Mouse (Mus musculus) embryonic fibroblast, embryonic 13.5 days (primary cell): Measurements from ENCODE around the gene Tmprss2. TPM values are rescaled to one million over a fixed set of nuclear protein-coding genes. Genes with fewer than 3 reads are reported as not detected.

Source experiments
- H3K27ac ChIP-seq: 2 replicates; pipeline ENCODE4 v1.5.1; 2012; ENCODE audit warnings: low read length, control low read depth, inconsistent platforms; ENCODE audit not compliant: insufficient read depth
- H3K4me1 ChIP-seq: 2 replicates; pipeline ENCODE4 v1.6.1; 2011; ENCODE audit warnings: low read length; ENCODE audit not compliant: control insufficient read depth, insufficient read depth
- H3K4me3 ChIP-seq: 2 replicates; pipeline ENCODE4 v1.5.1; 2011; ENCODE audit warnings: mild to moderate bottlenecking, control low read depth, low read length; ENCODE audit not compliant: insufficient read depth
- CTCF ChIP-seq: IDR thresholded peaks from 2 replicates; pipeline ENCODE4 v1.5.1; 2011; ENCODE audit warnings: mild to moderate bottlenecking, control low read depth, low read length, moderate library complexity, borderline replicate concordance; ENCODE audit not compliant: insufficient read depth
- POLR2A ChIP-seq: IDR thresholded peaks from 2 replicates; pipeline ENCODE4 v1.6.1; 2011; ENCODE audit warnings: low read depth, mild to moderate bottlenecking, control low read depth, low read length, moderate library complexity
- polyA plus RNA-seq: library from polyadenylated mRNA; stranded (reverse); fragments of >200 nt; gene quantifications from 2 replicates; pipeline ENCODE4 v1.2.4, GENCODE M21; 2011; ENCODE audit warnings: low read depth; ENCODE audit not compliant: missing spikeins, insufficient read length

Tmprss2 gene
- polyA plus RNA-seq, result not detected in 2 replicates

- Histone ChIP-seq H3K4me1 (no peaks in the 10 kb centered on the region), H3K4me3 (peak within 1 kb of the TSS; percentile 20; the same call in 1 of the 2 replicates), H3K27ac (no peak within 1 kb of the TSS)
- TF ChIP-seq CTCF (no peak), POLR2A (no peak)
Observed at GRCm38 (mm10) chr16:97610939-97611338, at the start of gene Tmprss2. TSS of gene Tmprss2 (minus strand) at chr16:97611195.

DNA sequence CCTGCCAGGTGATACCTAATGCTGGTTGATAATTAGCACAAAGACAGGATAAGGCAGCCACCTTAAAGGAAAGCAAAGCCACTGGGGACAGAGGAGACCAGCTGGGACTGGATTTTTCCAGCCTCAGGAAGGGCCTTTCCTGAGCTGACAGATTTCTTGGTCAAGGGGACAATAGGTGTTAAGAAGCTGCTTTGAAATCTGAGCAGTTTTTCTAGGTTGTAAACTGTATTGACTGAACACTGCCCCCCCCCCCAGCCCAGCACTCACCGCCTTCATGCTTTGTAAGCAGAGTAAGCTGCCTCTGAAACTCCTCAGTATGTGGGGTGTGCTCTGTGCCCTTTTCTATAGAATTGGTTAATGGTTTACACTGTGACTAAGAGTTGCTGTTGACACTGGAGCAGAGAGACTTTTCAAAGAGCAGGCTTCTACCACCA, 48.2 kb upstream of the Tmprss2 start:
- H3K4me3 ChIP-seq, result no peak overlapping the region
- no peak overlapping the region for H3K27ac ChIP-seq
- H3K4me1 ChIP-seq, result no peaks in the 10 kb centered on the region
- TF ChIP-seq CTCF, result no peak
- TF ChIP-seq POLR2A, result no peak

DNA sequence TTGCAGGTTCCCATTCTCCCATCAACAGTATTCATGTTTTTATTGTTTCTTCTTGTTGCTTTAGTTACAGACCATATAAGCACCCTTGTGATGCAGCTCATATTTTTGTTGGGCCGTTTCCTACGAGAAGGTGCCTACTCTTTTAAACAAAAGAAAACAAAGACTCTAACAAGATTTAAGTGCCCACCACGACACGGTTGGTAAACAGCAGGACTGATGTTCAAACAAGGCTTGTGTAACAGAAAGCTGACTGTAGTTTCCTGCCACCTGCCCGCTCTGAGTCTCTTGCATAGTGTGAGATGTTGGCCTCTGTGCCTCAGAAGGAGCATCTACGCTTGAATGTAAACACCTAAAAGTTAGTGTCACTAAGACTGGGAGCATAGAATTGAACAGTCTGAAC, 47.5 kb upstream of the Tmprss2 start:
- Histone ChIP-seq H3K4me1 (no peaks in the 10 kb centered on the region), H3K27ac (no peak overlapping the region), H3K4me3 (no peak overlapping the region)
- TF ChIP-seq CTCF, result no peak
- no peak for TF ChIP-seq POLR2A

DNA sequence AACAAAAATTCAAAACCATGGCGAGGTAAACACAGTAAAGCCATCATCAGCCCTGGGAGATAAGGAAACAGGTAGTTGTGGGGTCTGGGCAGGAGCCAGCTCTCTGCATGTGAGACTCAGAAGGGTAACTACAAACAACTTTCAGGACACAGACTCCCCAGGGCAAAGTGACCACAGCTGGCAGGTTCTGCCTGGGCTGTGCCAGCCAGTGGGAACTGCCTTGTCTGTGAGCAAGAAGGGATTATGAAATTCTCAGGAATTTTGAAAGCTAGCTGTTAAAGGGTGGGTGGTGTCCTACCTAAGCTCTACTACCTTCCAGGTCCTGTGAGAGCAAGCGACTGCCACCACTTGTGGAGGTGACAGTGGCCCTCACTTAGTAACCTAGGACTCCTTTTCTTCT, 44.8 kb upstream of the Tmprss2 start:
- Histone ChIP-seq H3K4me3 (no peak overlapping the region), H3K4me1 (no peaks in the 10 kb centered on the region), H3K27ac (no peak overlapping the region)
- no peak for TF ChIP-seq POLR2A
- TF ChIP-seq CTCF, result no peak

- Histone ChIP-seq H3K27ac (no peak overlapping the region), H3K4me1 (no peaks in the 10 kb centered on the region), H3K4me3 (no peak overlapping the region)
- TF ChIP-seq CTCF (no peak), POLR2A (no peak)
Observed at GRCm38 (mm10) chr16:97649522-97650188, 38.7 kb upstream of the Tmprss2 start.

GRCm38 (mm10) chr16:97644681-97645080, 33.7 kb upstream of the Tmprss2 start:
- Histone ChIP-seq H3K4me3 (no peak overlapping the region), H3K4me1 (no peaks in the 10 kb centered on the region)
- no peak for TF ChIP-seq CTCF
- no peak for TF ChIP-seq POLR2A

GRCm38 (mm10) chr16:97639630-97640029, 28.6 kb upstream of the Tmprss2 start:
- Histone ChIP-seq H3K27ac (no peak overlapping the region), H3K4me1 (peaks cover 6% of the 10 kb centered on the region; the same call in 1 of the 2 replicates), H3K4me3 (no peak overlapping the region)
- no peak for TF ChIP-seq POLR2A
- no peak for TF ChIP-seq CTCF

More at GRCm38 (mm10) chr16:97644681-97645080, 33.7 kb upstream of the Tmprss2 start:
- H3K27ac ChIP-seq, result no peak overlapping the region

- no peak for TF ChIP-seq POLR2A
- no peak for TF ChIP-seq CTCF
- Histone ChIP-seq H3K27ac (no peak overlapping the region), H3K4me3 (no peak overlapping the region)
Observed at GRCm38 (mm10) chr16:97632880-97633484, 22.0 kb upstream of the Tmprss2 start.

DNA sequence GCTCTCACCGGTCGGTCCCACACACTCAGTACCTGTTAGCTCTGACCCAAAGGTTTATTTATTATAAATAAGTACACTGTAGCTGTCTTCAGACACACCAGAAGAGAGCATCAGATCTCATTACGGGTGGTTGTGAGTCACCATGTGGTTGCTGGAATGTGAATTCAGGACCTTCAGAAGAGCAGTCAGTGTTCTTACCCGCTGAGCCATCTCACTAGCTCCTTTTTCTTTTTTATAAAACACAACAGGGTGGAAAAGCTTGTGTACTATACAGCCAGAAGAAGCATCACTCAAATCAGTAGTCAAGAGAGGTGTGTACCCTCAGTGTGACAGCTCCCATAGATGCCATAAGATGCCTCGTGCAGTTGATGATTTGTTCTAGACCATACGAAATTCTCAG, 12.2 kb upstream of the Tmprss2 start:
- Histone ChIP-seq H3K4me1 (no peaks in the 10 kb centered on the region), H3K27ac (no peak overlapping the region), H3K4me3 (no peak overlapping the region)
- TF ChIP-seq CTCF (no peak), POLR2A (no peak)

More at GRCm38 (mm10) chr16:97632880-97633484, 22.0 kb upstream of the Tmprss2 start:
- peaks cover 6% of the 10 kb centered on the region; the same call in 1 of the 2 replicates for H3K4me1 ChIP-seq

DNA sequence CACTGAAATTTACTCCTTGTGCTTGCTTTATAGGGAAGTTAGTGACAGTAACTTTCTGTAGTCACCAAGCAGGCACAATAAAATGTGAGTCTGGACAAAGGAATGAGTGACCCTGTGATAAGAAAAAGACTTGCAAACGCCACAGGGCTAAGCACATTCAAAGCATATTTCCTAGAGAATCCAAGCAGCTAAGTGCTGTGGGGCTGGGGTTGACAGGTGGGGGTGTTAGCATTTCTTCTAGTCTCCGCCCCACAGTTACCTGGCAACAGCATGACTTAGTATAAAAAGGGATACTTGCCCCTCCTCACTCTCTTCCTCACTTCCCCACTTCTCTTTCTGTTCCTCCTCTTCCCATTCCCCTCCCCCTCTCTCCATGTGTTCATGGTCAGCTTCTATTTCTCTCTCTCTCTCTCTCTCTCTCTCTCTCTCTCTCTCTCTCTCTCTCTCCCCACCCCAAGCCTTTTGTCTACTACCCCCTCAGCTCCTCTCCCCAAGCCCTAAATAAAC, 11.4 kb upstream of the Tmprss2 start:
- TF ChIP-seq POLR2A (no peak), CTCF (no peak)
- Histone ChIP-seq H3K4me3 (no peak overlapping the region), H3K4me1 (no peaks in the 10 kb centered on the region), H3K27ac (no peak overlapping the region)

DNA sequence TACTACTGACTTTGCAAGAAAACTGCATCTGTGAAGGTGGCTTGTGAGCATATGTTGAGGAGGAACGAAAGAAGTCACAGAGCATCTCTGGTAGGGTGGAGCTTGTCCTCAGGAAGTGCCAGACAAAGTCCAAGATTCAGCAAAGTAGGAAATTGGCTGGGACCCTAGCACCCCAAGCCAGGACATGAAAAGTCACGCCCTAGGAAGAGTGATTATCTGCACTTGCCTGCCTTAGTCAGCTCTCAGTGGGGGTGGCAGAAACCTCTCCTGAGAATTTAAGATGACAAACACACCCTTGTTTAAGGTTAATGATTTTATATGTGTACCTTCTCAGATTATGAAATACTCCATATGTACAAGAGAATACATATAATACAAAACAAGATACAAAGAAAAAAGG, 7.3 kb upstream of the Tmprss2 start:
- Histone ChIP-seq H3K4me1 (no peaks in the 10 kb centered on the region), H3K4me3 (no peak overlapping the region), H3K27ac (no peak overlapping the region)
- no peak for TF ChIP-seq POLR2A
- TF ChIP-seq CTCF, result no peak
